Mouse (Mus musculus) E14TG2a.4 (cell line): ENCODE data around the gene Pi4k2a.

ENCODE experiments used
- CTCF ChIP-seq: conservative IDR thresholded peaks from 2 replicates; pipeline ENCODE4 v1.5.1; 2014; ENCODE audit warnings: low read length
- NANOG ChIP-seq: IDR thresholded peaks from 2 replicates; pipeline ENCODE4 v1.6.1; 2014; ENCODE audit warnings: borderline replicate concordance, low read length, mixed read lengths

GRCm38 (mm10) chr19:42054255-42054654 is 36.0 kb upstream of the Pi4k2a start:
- TF ChIP-seq CTCF (no peak), NANOG (no peak)
